Mouse (Mus musculus) cerebellum, adult 2 months (tissue): ENCODE measurements around the gene H2-Oa.

Experiments used
- CTCF ChIP-seq: fragments of 200-500 bp; IDR thresholded peaks from 2 replicates; pipeline ENCODE4 v1.5.1; 2011; ENCODE audit warnings: low read depth, mild to moderate bottlenecking, control low read depth, low read length, moderate library complexity, borderline replicate concordance; ENCODE audit not compliant: insufficient read depth
- POLR2A ChIP-seq: fragments of 200-500 bp; IDR thresholded peaks from 2 replicates; pipeline ENCODE4 v1.6.1; 2011; ENCODE audit warnings: low read length, control low read depth, borderline replicate concordance; ENCODE audit not compliant: insufficient read depth

DNA sequence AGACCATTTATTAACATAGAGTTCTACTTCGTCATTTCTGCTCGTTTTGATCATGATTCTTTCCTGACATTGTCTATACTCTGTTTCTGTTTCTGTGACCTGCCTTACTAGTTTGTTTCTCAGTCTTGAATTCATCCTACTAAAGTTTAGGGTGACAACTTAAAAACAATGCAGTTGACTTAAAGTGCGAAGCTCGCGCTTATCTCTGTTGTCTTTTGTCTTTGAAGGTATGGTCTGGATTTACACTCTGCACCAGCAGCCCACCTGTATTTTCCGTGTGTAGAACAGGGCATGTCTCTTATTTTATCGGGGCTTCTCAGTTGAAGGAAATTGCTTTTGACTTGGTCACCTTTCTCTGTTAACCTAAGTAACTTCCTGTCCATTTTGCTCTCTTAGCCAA lies 31.0 kb downstream of the H2-Oa start:
- no peak for TF ChIP-seq POLR2A
- TF ChIP-seq CTCF: no peak
